Mouse (Mus musculus) gastrocnemius, adult 2 months (tissue): ENCODE data around the gene Gm43552. TPM values are rescaled to one million over a fixed set of nuclear protein-coding genes. Genes with fewer than 3 reads are reported as not detected.
A peak's percentile ranks its signal among the peaks of the same experiment; 100 is the strongest.

Source experiments
- DNase-seq: peaks from one replicate; pipeline ENCODE4 v3.0.0; 2022
- H3K27ac ChIP-seq: fragments of 200-600 bp; 2 replicates; pipeline ENCODE4 v1.8.1; 2022; ENCODE audit warnings: mild to moderate bottlenecking
- H3K4me3 ChIP-seq: fragments of 200-600 bp; 2 replicates; pipeline ENCODE4 v1.8.1; 2022; ENCODE audit warnings: mild to moderate bottlenecking, moderate library complexity
- CTCF ChIP-seq: fragments of 200-600 bp; IDR thresholded peaks from 2 replicates; pipeline ENCODE4 v1.8.1; 2022; ENCODE audit warnings: antibody characterized with exemption, mild to moderate bottlenecking, moderate library complexity
- intact Hi-C: fragments of 180-260 bp; cut with DNase I; formaldehyde crosslinking; loops from one replicate; pipeline ENCODE4 v1.15.1; 2025
- total RNA-seq, 2 experiments: library from RNA; stranded (reverse); gene quantifications; 2 replicates each; pipeline ENCODE4 v1.2.3; 2021

Gm43552 gene
- total RNA-seq, 2 experiments from 2014 or later, result not detected

- no peak for TF ChIP-seq CTCF
- peak; percentile 64 for DNase-seq
- intact Hi-C loops, result no loop called here
These were observed 37.9 kb downstream of the Gm43552 start for GRCm38 (mm10) chr5:65454771-65455170.

GRCm38 (mm10) chr5:65448941-65449340 is 43.7 kb downstream of the Gm43552 start:
- DNase-seq, result no peak
- intact Hi-C loops, result no loop called here
- Histone ChIP-seq H3K27ac (peak overlapping the region; percentile 70; the same call in 1 of the 2 replicates), H3K4me3 (no peak overlapping the region)
- TF ChIP-seq CTCF, result no peak

More at GRCm38 (mm10) chr5:65454771-65455170, 37.9 kb downstream of the Gm43552 start:
- H3K27ac ChIP-seq, result peak overlapping the region; percentile 89
- no peak overlapping the region for H3K4me3 ChIP-seq

DNA sequence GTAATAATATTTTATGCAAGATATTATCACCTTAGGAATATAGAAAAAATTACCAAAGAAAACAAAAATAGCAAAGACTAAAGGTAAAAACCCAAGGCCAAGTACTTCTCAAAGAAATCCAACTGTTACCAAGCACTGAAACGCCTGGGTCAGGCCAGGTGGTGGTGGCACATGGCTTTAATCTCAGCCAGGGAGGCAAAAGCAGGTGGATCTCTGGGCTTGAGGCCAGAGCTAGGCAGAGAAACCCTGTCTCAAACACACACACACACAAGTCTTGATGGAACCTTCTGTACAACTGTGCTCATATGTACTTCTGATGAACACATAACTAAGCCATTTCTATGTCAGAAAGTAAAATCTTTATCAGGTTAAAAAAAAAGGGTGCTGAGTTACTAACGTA is 44.8 kb downstream of the Gm43552 start:
- Histone ChIP-seq H3K4me3 (no peak overlapping the region), H3K27ac (peak overlapping the region; percentile 70)
- peak; percentile 60 for DNase-seq
- intact Hi-C loops, result no loop called here
- TF ChIP-seq CTCF, result no peak

GRCm38 (mm10) chr5:65446756-65447155 is 45.9 kb downstream of the Gm43552 start:
- H3K4me3 ChIP-seq, result no peak overlapping the region
- TF ChIP-seq CTCF, result no peak
- H3K27ac ChIP-seq, result no peak overlapping the region
- intact Hi-C loops, result no loop called here
- DNase-seq, result no peak

- TF ChIP-seq CTCF, result no peak
- DNase-seq, result no peak
- intact Hi-C loops, result no loop called here
- Histone ChIP-seq H3K4me3 (no peak overlapping the region), H3K27ac (no peak overlapping the region)
These were observed 47.7 kb downstream of the Gm43552 start for GRCm38 (mm10) chr5:65444981-65445380.

GRCm38 (mm10) chr5:65438041-65438440 is 54.6 kb downstream of the Gm43552 start:
- H3K27ac ChIP-seq, result no peak overlapping the region
- no peak overlapping the region for H3K4me3 ChIP-seq
- no peak for DNase-seq
- no peak for TF ChIP-seq CTCF
- intact Hi-C loops, result no loop called here

- H3K4me3 ChIP-seq, result peak within 1 kb of the TSS; percentile 96
- no peak for TF ChIP-seq CTCF
- intact Hi-C loops, result loop anchor here (2.0 kb wide), 1 partner anchor 57 kb away; the partner anchor contains the start of gene Gm43552
- peak; percentile 99 for DNase-seq
- H3K27ac ChIP-seq, result peak within 1 kb of the TSS; percentile 96
These were observed 56.6 kb downstream of the Gm43552 start, which contains the start of gene Ugdh for GRCm38 (mm10) chr5:65435806-65436561. Ugdh (minus strand) TSS chr5:65435949.

- intact Hi-C loops, result no loop called here
- peak overlapping the region; percentile 96 for H3K4me3 ChIP-seq
- peak overlapping the region; percentile 96 for H3K27ac ChIP-seq
- TF ChIP-seq CTCF, result no peak
- no peak for DNase-seq
These were observed 57.2 kb downstream of the Gm43552 start for GRCm38 (mm10) chr5:65435363-65435805.

GRCm38 (mm10) chr5:65434471-65435362 is 57.9 kb downstream of the Gm43552 start:
- TF ChIP-seq CTCF, result no peak
- Histone ChIP-seq H3K4me3 (peak overlapping the region; percentile 96), H3K27ac (peak overlapping the region; percentile 96)
- no peak for DNase-seq
- intact Hi-C loops, result no loop called here

DNA sequence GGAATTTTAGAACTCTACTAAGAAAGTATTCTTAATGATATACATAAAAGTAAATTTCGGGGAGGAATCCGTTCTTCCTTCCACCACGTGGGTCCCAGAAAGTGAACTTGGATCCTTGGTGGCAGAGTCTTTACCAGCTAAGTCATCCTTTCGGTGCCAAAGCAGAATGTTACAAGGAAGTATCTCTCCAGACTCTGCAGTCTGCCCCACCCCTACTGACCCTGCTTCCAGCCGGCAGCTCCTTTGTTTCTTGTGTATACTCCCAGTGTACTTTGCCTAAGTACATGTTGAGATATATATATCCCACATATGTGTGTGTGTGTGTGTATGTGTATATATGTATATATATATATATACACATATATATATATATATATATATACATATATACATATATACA is 63.2 kb downstream of the Gm43552 start:
- no peak overlapping the region for H3K4me3 ChIP-seq
- no peak for DNase-seq
- no peak for TF ChIP-seq CTCF
- no peak overlapping the region for H3K27ac ChIP-seq
- intact Hi-C loops, result no loop called here

DNA sequence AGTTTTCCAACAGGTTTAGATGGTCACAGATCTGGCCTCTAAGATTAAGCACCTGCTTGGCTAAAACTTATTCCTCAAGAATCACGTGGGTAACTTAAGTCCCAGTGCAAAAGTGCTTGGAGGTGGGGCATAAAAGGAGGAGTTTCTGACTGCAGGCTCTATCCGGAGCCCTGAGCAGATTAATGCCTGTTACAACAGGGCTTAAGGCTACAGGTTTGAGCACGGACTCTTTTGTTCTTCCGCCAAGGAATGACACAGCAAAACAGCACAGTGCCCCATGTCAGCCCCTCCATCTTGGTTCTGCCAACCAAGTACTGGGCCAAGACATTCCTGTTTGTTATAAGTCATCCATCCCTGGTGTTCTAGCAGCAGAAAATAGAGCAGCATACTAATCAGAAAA is 64.3 kb downstream of the Gm43552 start:
- intact Hi-C loops, result no loop called here
- TF ChIP-seq CTCF, result no peak
- H3K27ac ChIP-seq, result no peak overlapping the region
- H3K4me3 ChIP-seq, result no peak overlapping the region
- DNase-seq, result no peak

DNA sequence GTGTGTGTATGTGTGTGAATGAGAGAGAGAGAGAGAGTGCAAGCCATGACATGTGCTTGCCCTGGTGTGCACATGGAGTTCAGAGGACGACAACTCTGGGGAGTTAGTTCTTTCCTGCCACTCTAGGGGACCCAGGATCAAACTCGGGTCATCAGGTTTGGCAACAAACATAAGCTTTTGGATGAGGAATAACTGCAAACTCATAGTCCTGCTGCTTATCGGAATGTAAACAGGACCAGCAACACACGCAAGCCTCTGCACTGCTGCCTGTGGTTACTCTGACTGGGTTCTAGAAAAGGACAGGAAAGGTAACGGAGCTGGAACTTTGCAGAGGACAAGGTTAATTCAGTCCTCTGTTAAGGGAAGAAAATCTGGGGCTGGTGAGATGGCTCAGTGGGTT is 67.4 kb downstream of the Gm43552 start:
- no peak for TF ChIP-seq CTCF
- Histone ChIP-seq H3K4me3 (no peak overlapping the region), H3K27ac (no peak overlapping the region)
- intact Hi-C loops, result no loop called here
- DNase-seq, result no peak

- no peak for TF ChIP-seq CTCF
- H3K27ac ChIP-seq, result no peak overlapping the region
- H3K4me3 ChIP-seq, result no peak overlapping the region
- no peak for DNase-seq
- intact Hi-C loops, result no loop called here
These were observed 68.4 kb downstream of the Gm43552 start for GRCm38 (mm10) chr5:65424215-65424614.
